Mouse (Mus musculus): ENCODE data around the gene Farp1.

DNA sequence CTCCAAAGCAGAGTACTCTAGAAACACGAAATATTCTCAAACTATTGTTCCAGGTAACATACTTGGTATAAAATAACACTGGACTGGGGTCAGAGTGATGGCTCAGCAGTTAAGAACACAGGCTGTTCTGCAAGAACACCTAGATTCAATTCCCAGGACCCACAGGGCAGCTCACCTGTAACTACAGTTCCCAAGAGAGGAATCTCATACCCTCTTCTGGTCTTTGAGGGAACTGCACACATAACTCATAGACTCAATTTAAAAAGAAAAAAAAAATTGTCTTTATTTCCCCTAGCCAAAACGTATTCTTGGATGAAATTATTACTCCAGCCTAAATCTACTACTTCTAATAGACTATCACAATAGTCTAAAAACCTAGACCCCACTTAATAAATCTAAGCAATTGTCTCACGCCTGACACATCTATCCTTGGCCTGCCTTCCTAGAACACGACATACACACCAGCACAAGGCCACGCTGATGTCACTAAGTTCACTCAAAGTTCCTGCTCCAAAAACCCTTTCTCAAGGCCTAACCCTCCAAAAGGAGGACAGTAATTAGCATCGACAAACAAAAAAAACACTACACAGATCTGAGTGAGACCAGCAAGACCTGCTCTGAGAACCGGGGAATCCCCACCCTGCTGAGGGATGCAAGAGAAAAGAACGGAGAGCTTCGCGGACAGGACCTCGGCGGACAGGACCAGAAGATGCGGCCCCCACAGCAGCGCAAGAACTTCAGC is 250.6 kb downstream of the Farp1 start:
- no peak for TF ChIP-seq POLR2A (IDR thresholded peaks at IDR 0.05; ENCODE audit: low read depth, low read length)
- TF ChIP-seq CTCF (IDR thresholded peaks at IDR 0.05; ENCODE audit: extremely low read depth, insufficient read length, insufficient replicate concordance, low read depth, low read length): no peak
